Mouse (Mus musculus): ENCODE data around the gene Gm1043. TPM values are rescaled to one million over a fixed set of nuclear protein-coding genes. Genes with fewer than 3 reads are reported as not detected.

Gene Gm1043
- polyA plus RNA-seq, 1 experiment = 0.46 TPM

- DNase-seq (ENCODE audit: low read depth) = no peak
Observed at GRCm38 (mm10) chr5:37198011-37198688, 113.0 kb downstream of the Gm1043 start.

DNA sequence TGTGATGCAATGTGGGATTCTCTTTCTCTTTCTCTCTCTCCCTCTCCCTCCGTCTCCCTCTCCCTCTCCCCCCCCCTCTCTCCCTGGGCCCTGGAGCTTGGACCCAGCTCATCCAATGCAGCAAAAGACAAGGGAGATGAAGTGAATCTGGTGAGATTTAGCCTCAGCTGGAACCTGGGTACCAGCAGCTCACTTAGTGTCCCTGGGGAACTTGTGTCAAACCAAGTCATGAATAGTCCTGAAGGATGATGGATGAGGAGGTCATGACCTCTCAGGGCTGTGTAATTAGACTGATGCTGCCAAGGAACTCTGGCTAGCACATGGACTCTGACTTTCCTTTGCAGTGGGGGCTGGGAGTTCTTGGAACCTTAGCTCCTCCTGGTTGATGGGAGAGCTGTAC lies 117.1 kb downstream of the Gm1043 start:
- DNase-seq (ENCODE audit: low read depth) = no peak

DNA sequence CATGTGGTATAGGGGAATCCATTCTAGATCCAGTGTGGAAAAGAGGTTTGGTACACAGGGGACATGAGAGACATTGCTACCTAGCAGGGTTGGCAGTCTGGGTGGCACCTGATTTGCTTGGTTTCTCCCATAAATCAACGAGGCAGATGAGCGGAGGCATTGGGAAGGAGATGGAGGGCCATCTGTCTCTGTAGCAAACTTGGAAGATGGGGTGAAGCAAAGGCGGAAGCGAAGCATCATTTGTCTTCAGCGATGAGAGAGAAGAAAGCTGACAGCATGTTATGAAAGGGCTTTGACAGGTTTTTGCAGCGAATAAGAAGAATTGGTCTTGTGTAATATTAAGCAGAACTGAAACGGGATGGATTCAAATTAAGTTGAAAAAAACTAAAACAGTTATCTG lies 119.7 kb downstream of the Gm1043 start:
- no peak for DNase-seq (ENCODE audit: low read depth)

DNA sequence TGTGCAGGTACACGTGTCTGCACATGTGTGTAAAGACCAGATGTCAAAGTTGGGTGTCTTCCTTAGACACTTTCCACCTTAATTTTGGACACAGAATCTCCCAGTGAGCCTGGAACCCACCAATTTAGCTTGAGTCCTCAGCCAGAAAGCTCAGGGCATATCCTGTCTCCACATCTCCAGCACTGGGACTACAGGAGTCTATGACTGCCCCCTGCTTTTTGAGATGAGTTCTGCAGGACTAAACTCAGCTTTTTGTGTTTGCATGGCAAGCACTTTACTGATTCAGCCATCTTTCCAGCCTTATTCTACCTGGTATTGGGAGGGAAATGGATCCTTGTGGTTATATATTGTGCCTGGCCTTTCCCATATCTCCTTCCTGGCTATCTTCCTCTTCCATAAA lies 120.2 kb downstream of the Gm1043 start:
- no peak for DNase-seq (ENCODE audit: low read depth)

GRCm38 (mm10) chr5:37206364-37206763 lies 121.2 kb downstream of the Gm1043 start:
- DNase-seq (ENCODE audit: low read depth) = no peak

GRCm38 (mm10) chr5:37212938-37213708 lies 128.0 kb downstream of the Gm1043 start:
- no peak for DNase-seq (ENCODE audit: low read depth)

DNA sequence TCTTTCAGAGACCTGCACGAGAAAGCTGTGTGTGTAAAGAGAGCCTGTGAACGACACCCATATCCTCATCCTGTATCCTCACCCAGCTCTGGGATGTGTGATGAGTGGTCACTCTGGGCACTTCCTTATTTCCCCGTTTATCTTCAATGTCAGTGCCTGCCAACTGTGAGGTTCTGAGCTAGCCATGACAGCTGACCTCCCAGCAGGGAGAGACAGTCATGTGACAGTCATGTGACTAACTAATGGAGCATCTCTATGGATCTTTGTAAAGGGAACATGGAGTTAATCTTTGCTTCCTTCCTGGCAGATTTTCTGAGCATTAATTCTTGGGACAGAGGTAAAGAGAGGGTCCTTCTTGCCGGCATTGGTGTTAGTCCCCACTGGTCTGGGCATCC lies 128.5 kb downstream of the Gm1043 start:
- no peak for DNase-seq (ENCODE audit: low read depth)

DNA sequence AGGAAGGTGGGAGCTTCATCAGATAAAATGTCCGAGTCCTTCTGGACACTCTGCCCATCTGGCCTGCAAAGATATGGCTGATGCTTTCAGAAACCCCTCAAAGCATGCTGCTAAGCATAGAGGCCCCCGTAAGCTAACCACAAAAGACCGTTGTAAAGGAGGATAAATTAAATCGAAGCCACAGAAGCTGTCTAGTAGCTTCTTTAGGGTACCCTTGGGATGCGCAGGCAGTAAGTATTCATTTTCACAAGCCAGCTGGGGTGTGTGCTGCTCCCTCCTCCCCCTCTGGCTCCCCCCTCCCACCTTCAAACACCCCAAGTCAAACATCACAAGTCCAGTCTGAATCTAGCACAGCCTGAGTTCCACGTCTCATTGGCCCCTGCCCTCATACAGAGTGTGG lies 129.4 kb downstream of the Gm1043 start:
- DNase-seq (ENCODE audit: low read depth) = no peak

DNA sequence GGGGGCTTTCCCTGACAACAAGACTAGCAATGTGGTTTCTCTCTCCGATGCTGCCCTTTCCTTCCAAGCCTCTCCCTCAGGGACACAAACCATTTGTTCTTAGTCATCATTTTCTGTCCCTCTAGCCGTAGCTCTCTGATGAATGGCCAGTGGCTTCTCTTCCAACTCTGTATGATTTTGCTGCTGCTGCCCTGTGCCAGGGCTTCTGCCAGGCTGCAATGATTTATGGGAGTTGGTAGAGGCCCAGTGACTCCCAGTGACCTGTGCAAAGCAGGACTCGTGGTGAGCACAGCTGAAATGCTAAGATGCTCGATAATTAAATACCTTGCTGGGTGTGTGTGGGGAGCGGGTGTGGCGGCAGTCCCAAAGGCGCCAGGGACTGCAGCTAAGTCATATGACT lies 130.1 kb downstream of the Gm1043 start:
- no peak for DNase-seq (ENCODE audit: low read depth)

DNA sequence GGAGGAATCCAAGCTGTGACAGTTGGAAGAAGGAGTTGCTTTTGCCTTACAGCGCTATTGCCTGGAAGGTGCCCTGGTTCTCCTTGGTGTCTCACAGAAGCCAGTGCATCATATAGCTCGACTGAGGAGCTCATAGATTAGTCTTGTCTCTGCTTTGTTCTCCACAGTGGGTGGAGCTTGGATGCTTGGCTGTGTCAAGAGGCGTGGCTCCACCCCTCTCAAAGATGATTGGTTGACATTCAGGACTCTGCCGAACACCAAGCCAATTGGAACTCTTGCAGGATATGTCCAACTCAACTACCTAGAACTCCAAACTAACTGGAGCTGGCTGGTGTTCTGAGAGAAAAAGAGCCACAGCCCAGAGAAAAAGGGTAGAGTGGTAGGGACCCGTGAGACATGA lies 134.4 kb downstream of the Gm1043 start:
- DNase-seq (ENCODE audit: low read depth) = no peak

- DNase-seq (ENCODE audit: low read depth) = no peak
Observed at GRCm38 (mm10) chr5:37220575-37220974, 135.4 kb downstream of the Gm1043 start.

- DNase-seq (ENCODE audit: low read depth) = no peak
Observed at GRCm38 (mm10) chr5:37221563-37221962, 136.4 kb downstream of the Gm1043 start.

DNA sequence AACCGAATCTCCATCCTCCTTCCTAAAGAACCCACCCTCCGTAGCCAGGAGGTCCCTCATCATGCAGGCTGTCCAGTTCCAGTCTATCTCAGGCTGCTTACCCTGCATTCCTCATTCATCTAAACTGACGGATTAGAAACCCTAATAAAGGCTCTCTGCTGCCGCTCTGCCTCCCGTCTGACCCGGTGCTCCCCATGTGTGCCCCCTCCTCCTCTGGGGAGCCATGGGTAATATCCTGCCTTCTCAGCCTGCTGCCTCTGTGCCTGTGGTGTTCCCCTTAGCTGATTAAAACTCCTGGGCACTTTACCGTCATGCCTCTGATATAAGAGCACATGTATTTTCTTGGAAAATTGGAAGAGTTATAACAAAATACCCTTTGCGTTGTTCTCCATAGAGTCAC lies 137.1 kb downstream of the Gm1043 start:
- DNase-seq (ENCODE audit: low read depth) = no peak

DNA sequence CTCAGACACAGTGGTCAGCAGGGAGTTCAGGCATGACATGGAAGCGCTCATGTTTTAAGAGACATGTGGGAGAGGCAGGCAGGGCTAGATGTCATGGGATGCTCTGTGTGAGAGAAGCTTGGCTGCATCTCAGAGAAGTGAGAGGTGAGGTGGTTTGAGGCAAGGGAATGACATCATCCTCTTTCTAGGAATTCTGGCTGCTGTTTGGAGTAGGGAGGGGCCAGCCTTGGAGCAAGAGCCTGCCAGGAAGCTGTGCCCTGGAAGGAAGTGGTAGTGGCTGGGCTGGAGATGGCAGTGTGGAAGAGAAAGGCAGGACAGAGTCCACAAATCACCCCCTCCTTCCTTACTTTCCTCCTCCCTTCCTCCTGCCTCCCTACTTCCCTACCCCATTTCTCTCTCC lies 140.5 kb downstream of the Gm1043 start:
- no peak for DNase-seq (ENCODE audit: low read depth)

DNA sequence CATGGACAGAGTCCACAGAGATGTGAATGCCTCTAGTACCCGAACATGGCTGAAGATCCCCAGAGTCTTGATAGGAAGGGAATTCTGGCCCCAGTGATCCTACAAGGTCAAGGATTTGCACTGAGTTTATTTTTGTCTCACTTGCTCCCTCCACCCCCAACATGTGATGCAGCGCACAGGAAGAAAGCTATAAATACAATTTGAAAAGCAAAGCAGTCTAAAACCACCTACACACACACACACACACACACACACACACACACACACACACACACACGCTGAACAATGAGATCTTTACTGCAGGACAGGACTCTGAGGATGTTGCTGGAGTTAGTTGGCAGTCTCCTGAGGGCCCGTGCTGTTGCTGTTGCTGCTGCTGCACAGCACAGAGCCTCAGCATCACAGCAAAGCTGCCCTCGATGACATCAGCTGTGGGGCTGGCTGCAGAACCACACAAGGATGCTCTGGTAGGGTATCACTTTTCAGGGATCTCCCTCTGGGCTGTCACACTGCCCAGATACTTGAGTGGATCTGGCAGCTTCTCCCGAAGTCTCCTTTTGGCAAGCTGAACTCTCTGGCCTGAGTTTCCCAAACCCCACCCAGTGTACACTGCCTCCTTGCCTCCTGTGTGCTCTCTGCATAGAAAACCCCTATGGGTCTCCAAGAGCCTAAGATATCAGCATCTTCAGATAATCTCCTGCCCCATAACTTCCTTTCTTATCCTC lies 142.9 kb downstream of the Gm1043 start:
- DNase-seq (ENCODE audit: low read depth) = no peak

DNA sequence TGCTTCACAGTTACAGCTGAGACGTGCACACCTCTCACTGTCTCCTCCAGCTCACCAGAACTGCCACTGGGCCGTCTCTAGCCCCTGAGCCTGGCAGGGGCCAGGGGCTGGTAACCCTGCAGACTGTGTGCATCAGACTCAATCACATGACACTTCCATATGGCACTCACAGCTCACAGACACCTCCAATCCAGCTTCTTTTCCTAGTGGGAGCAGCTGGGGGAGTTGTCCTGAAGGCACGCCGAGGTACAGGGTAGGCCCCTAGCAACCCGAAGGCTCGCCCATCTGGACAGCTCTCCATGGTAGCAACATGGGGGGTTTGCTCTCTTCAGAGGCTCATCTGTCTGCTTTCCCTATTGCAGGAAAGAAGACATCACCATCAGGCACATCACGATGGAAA lies 143.7 kb downstream of the Gm1043 start:
- no peak for DNase-seq (ENCODE audit: low read depth)

DNA sequence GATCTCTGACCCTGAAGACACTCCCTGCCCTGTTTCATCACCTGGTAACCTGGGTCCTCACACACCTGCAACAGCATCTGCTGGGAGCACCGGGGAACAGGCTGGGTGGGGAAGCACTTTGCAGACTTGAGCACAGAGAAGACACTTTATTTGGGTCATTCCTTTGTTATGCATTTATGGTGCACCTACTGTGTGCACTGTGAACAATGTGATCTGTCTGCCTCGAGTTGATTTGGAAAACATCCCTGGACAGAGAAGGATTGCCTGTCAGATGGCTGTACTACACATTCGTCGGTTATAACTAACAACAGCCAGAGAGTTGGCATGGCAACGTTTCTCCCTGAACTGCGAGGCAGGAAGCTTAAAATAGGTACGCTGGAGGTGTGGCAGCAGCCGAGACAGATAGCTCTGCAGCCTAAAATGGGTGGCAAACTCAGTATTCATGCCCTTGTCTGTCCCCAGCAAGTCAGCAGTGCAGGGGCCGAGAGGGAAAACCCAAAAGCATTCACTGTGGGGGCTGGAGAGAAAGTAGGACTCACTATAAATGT lies 147.9 kb downstream of the Gm1043 start:
- no peak for DNase-seq (ENCODE audit: low read depth)

GRCm38 (mm10) chr5:37238654-37239053 lies 153.5 kb downstream of the Gm1043 start:
- no peak for DNase-seq (ENCODE audit: low read depth)

DNA sequence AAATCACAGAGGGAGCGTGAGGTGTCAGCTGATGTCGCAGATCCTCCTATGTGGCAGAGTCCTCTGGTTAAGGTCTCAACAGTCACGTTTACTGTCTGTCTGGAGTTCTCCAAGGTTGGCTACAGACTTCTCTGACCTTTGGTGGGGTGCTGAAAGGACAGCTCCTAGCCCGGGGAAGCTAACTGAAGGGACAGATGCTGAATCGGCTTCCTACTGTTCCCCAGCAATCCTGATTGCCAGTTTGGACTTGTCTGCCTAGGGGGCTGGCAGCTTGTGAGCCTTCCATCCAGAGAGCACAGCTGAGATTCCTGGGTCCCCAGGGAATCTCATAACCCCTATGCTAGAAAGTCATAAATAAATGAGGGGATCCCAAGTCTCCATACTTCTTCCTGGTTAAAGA lies 155.4 kb downstream of the Gm1043 start:
- DNase-seq (ENCODE audit: low read depth) = no peak

DNA sequence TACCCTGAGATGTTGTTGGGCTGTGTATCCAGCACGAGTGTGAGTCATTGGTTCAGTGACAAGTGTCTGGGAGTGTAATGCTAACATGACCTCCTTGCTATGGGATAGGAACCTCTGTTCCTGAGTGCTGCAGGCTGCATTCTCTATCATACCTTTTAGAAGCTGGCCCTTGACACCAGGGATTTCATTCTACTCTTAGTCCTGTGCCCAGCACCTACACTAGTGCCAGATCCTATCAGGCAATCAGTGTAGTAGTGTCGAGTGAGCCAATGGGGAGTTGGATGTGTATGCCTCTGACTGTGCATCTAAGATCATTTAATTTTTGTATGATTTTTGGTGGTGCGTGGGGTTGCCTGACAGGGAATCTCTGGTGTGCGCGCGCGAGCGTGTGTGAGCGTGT lies 156.1 kb downstream of the Gm1043 start:
- no peak for DNase-seq (ENCODE audit: low read depth)

DNA sequence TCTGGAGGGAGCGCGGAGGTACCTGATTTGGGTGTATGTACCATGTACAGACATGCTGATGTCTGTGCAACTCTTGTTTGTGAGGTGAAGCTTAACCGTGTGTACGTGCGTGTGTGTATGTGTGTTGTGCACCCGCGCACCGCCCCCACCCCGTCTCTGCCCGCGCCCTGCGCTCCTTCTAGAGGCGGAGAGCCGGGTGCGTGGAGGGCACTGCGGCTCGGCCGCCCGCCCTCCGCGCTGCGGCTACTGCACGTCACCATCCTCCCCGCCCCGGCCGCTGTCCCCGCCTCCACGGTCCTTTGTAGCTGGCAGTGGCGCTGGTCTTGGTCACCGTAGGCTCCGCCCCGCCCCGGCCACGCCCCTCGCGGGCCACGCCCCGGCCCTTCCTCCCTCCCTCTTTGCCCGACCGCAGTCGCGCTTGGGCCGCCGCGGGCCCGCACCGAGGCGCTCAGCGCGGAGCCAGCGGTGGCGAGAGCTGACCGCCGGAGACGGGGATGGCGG lies 156.5 kb downstream of the Gm1043 start, which contains the start of gene Crmp1:
TSS of gene Crmp1 (plus strand) at position 290 of the 501 bp plus-strand sequence.
- DNase-seq (ENCODE audit: low read depth) = no peak
